Mouse (Mus musculus): ENCODE results near the gene Pkdrej. TPM values are rescaled to one million over a fixed set of nuclear protein-coding genes. Genes with fewer than 3 reads are reported as not detected.

The Pkdrej gene
- polyA plus RNA-seq, 1 experiment = not detected

DNA sequence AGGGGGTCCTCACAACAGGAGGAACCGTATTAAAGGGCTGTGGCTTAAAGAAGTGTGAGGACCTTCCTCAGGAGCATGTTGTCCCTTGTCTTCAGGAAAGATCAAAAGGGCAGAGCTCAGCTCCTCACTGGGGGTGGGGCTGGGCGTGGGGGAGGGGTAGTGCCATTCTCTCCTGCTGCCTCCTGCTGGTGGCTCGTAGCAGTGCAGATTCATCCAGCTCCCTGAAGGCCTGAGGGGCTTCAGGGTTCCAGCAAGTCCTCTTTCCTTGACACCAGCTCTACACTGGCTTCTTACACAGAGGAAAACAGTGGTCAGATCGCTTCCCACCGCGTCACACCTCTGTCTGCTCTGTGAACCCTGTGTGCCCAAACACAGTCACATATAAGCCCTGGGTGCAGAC lies 19.4 kb upstream of the Pkdrej start:
- Histone ChIP-seq H3K36me3 (ENCODE audit: control insufficient read depth) (peaks cover 15% of the 10 kb centered on the region; the same call in 1 of the 2 replicates), H3K4me3 (replicated peaks) (no peak overlapping the region), H3K4me1 (ENCODE audit: control insufficient read depth) (peaks cover 22% of the 10 kb centered on the region), H3K27me3 (ENCODE audit: control insufficient read depth) (no peaks in the 10 kb centered on the region), H3K9me3 (ENCODE audit: control insufficient read depth, low read length) (no peaks in the 10 kb centered on the region)
- TF ChIP-seq GATA1 (IDR thresholded peaks at IDR 0.05; ENCODE audit: low read length) = no peak
- TF ChIP-seq TAL1 (IDR thresholded peaks at IDR 0.05; ENCODE audit: low read length) = no peak

DNA sequence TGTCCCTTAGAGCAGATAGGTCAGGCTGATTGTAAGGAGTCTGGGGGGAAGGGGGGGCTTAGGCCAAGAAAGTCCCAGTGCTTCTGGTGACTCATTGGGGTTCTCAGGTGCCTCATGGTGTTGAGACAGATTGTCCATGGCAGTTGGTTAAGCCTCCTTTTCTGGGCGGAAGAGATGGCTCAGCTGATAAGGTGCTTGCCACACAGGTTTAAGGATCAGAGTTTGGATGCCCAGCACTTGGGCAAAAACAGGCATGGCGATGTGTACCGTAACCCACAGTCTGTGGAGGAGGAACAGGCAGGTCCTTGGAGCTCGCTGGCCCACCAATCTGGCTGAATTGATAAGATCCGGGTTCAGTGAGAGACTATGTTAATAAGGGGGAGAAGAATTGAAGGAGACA lies 15.4 kb upstream of the Pkdrej start:
- TF ChIP-seq GATA1 (IDR thresholded peaks at IDR 0.05; ENCODE audit: low read length) = no peak
- no peak for TF ChIP-seq TAL1 (IDR thresholded peaks at IDR 0.05; ENCODE audit: low read length)
- peaks cover 30% of the 10 kb centered on the region for H3K4me1 ChIP-seq (ENCODE audit: control insufficient read depth)
- H3K27me3 ChIP-seq (ENCODE audit: control insufficient read depth) = no peaks in the 10 kb centered on the region
- H3K4me3 ChIP-seq (replicated peaks) = no peak overlapping the region
- H3K9me3 ChIP-seq (ENCODE audit: control insufficient read depth, low read length) = no peaks in the 10 kb centered on the region
- peaks cover 2% of the 10 kb centered on the region; the same call in 1 of the 2 replicates for H3K36me3 ChIP-seq (ENCODE audit: control insufficient read depth)

GRCm38 (mm10) chr15:85835335-85835734 lies 13.8 kb upstream of the Pkdrej start:
- Histone ChIP-seq H3K4me3 (replicated peaks) (no peak overlapping the region), H3K27me3 (ENCODE audit: control insufficient read depth) (no peaks in the 10 kb centered on the region), H3K36me3 (ENCODE audit: control insufficient read depth) (peaks cover 2% of the 10 kb centered on the region; the same call in 1 of the 2 replicates), H3K4me1 (ENCODE audit: control insufficient read depth) (peaks cover 22% of the 10 kb centered on the region), H3K9me3 (ENCODE audit: control insufficient read depth, low read length) (no peaks in the 10 kb centered on the region)
- TF ChIP-seq GATA1 (IDR thresholded peaks at IDR 0.05; ENCODE audit: low read length) = no peak
- no peak for TF ChIP-seq TAL1 (IDR thresholded peaks at IDR 0.05; ENCODE audit: low read length)

GRCm38 (mm10) chr15:85832599-85832998 lies 11.1 kb upstream of the Pkdrej start:
- Histone ChIP-seq H3K27me3 (ENCODE audit: control insufficient read depth) (no peaks in the 10 kb centered on the region), H3K4me3 (replicated peaks) (peak overlapping the region; percentile 75), H3K9me3 (ENCODE audit: control insufficient read depth, low read length) (no peaks in the 10 kb centered on the region), H3K36me3 (ENCODE audit: control insufficient read depth) (peaks cover 2% of the 10 kb centered on the region; the same call in 1 of the 2 replicates), H3K4me1 (ENCODE audit: control insufficient read depth) (peaks cover 32% of the 10 kb centered on the region)
- TF ChIP-seq TAL1 (IDR thresholded peaks at IDR 0.05; ENCODE audit: low read length) = no peak

GRCm38 (mm10) chr15:85831954-85832590 lies 10.5 kb upstream of the Pkdrej start, which contains the start of gene Ttc38:
Gene Ttc38, plus strand, starts transcription at chr15:85832306.
- Histone ChIP-seq H3K9me3 (ENCODE audit: control insufficient read depth, low read length) (no peaks in the 10 kb centered on the region), H3K4me1 (ENCODE audit: control insufficient read depth) (peaks cover 37% of the 10 kb centered on the region), H3K27me3 (ENCODE audit: control insufficient read depth) (no peaks in the 10 kb centered on the region), H3K36me3 (ENCODE audit: control insufficient read depth) (peaks cover 2% of the 10 kb centered on the region; the same call in 1 of the 2 replicates), H3K4me3 (replicated peaks) (peak within 1 kb of the TSS; percentile 75)
- no peak for TF ChIP-seq TAL1 (IDR thresholded peaks at IDR 0.05; ENCODE audit: low read length)
- no peak for TF ChIP-seq GATA1 (IDR thresholded peaks at IDR 0.05; ENCODE audit: low read length)

DNA sequence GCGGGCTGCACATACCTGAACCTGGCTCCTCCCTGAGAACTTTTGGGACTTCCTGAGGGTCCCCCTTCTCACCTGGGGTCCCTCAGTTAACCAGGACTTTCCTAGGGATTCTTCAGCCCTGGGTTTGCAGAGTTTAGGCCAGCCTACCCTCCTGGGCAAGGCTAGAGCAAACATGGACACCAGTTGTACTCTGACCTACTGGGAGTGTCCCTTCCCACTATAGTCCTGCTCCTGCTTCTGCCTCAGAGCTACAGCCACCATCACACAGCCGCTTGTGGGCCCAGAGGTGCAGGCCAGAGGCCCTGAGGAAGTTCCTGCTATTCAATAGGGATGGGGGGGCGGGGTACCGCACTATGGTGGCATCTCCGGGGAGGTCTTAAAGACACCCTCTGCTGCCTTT lies 7.9 kb upstream of the Pkdrej start:
- TF ChIP-seq TAL1 (IDR thresholded peaks at IDR 0.05; ENCODE audit: low read length) = no peak
- no peak for TF ChIP-seq GATA1 (IDR thresholded peaks at IDR 0.05; ENCODE audit: low read length)
- Histone ChIP-seq H3K27me3 (ENCODE audit: control insufficient read depth) (no peaks in the 10 kb centered on the region), H3K36me3 (ENCODE audit: control insufficient read depth) (peaks cover 1% of the 10 kb centered on the region; the same call in 1 of the 2 replicates), H3K4me1 (ENCODE audit: control insufficient read depth) (peaks cover 48% of the 10 kb centered on the region), H3K4me3 (replicated peaks) (no peak overlapping the region), H3K9me3 (ENCODE audit: control insufficient read depth, low read length) (no peaks in the 10 kb centered on the region)

- Histone ChIP-seq H3K9me3 (ENCODE audit: control insufficient read depth, low read length) (no peaks in the 10 kb centered on the region), H3K4me3 (replicated peaks) (no peak overlapping the region), H3K36me3 (ENCODE audit: control insufficient read depth) (no peaks in the 10 kb centered on the region; the same call in 1 of the 2 replicates), H3K4me1 (ENCODE audit: control insufficient read depth) (peaks cover 47% of the 10 kb centered on the region), H3K27me3 (ENCODE audit: control insufficient read depth) (no peaks in the 10 kb centered on the region)
- no peak for TF ChIP-seq GATA1 (IDR thresholded peaks at IDR 0.05; ENCODE audit: low read length)
These were observed 6.5 kb upstream of the Pkdrej start for GRCm38 (mm10) chr15:85828071-85828470.

DNA sequence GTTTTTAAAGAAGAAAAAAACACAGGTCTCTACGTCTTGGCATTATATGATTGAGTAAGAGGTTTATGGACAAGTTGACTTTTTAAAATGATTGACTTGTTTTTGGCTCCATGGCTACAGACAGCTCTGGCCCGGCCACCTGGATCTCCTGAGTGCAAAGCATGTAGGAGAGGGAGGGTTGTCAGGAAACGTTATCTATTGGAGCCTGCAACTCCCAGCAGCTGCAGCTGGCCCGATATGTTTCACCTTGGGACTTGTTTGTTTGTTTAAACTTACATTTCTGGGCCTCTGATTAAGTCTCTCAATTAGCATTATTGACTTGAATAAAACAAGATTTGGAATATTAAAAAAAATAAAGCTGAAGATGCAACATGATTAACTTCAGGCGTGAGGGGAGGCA lies 5.1 kb upstream of the Pkdrej start:
- Histone ChIP-seq H3K36me3 (ENCODE audit: control insufficient read depth) (no peaks in the 10 kb centered on the region; the same call in 1 of the 2 replicates), H3K4me1 (ENCODE audit: control insufficient read depth) (peaks cover 37% of the 10 kb centered on the region), H3K27me3 (ENCODE audit: control insufficient read depth) (peaks cover 4% of the 10 kb centered on the region), H3K4me3 (replicated peaks) (peak overlapping the region; percentile 44), H3K9me3 (ENCODE audit: control insufficient read depth, low read length) (no peaks in the 10 kb centered on the region)
- TF ChIP-seq GATA1 (IDR thresholded peaks at IDR 0.05; ENCODE audit: low read length) = no peak
- TF ChIP-seq TAL1 (IDR thresholded peaks at IDR 0.05; ENCODE audit: low read length) = peak; percentile 44; the same call in 2 of the 3 replicates

DNA sequence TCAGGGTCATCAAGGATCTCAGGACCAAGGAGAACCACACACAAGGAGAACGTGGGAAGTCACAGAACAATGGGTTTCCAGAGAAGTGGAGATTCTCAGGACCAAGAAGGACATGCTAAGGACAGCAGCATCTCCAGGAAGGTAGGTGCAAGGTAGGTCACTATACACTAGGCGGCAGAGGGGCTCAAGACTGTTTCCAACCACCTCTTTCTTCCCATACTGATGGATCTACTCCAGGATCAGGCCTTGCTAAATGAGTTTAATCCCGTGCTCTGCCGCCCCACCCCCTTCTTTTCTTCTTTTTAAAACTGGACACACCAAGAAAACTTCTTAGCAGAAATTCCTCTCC lies 451 bp upstream of the Pkdrej start:
- Histone ChIP-seq H3K36me3 (ENCODE audit: control insufficient read depth) (no peaks in the 10 kb centered on the region; the same call in 1 of the 2 replicates), H3K4me1 (ENCODE audit: control insufficient read depth) (peaks cover 25% of the 10 kb centered on the region), H3K9me3 (ENCODE audit: control insufficient read depth, low read length) (peaks cover 36% of the 10 kb centered on the region), H3K4me3 (replicated peaks) (peak overlapping the region; percentile 62), H3K27me3 (ENCODE audit: control insufficient read depth) (peaks cover 15% of the 10 kb centered on the region)
- no peak for TF ChIP-seq TAL1 (IDR thresholded peaks at IDR 0.05; ENCODE audit: low read length)
- no peak for TF ChIP-seq GATA1 (IDR thresholded peaks at IDR 0.05; ENCODE audit: low read length)

Data from erythroblast, embryonic 14.5 days (primary cell).